Mouse (Mus musculus): ENCODE data around the gene Slc36a2.

DNA sequence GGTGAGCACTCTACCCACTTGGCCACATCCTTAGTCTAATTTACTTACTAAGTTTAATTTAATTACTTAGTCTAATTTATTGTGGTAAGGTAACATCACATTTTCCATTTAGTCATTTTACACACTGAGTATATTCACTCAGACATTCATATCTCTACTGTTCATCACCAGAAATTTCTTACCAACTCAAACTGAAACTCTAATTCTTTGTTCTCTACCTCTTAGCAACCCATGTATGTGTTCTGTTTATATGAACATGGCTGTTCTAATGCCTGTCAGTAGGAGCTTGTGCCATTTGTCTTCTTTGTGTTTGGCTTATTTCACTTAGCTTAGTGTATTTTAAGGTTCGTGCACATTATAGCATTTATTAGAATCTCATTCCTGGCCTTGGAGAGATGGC is 52.9 kb downstream of the Slc36a2 start:
- TF ChIP-seq POLR2A (IDR thresholded peaks at IDR 0.05; ENCODE audit: extremely low read depth, insufficient read depth, low read length), result no peak
- TF ChIP-seq CTCF (IDR thresholded peaks at IDR 0.05; ENCODE audit: extremely low read depth, insufficient read depth, low read length), result no peak
